Mouse (Mus musculus) embryo, embryonic 10.5 days (tissue): Measurements from ENCODE around the gene Slc5a3.

Experiments
- DNase-seq: peaks from one replicate; pipeline ENCODE4 v3.0.0-alpha.2; 2015; ENCODE audit warnings: low spot score

The Slc5a3 gene

DNA sequence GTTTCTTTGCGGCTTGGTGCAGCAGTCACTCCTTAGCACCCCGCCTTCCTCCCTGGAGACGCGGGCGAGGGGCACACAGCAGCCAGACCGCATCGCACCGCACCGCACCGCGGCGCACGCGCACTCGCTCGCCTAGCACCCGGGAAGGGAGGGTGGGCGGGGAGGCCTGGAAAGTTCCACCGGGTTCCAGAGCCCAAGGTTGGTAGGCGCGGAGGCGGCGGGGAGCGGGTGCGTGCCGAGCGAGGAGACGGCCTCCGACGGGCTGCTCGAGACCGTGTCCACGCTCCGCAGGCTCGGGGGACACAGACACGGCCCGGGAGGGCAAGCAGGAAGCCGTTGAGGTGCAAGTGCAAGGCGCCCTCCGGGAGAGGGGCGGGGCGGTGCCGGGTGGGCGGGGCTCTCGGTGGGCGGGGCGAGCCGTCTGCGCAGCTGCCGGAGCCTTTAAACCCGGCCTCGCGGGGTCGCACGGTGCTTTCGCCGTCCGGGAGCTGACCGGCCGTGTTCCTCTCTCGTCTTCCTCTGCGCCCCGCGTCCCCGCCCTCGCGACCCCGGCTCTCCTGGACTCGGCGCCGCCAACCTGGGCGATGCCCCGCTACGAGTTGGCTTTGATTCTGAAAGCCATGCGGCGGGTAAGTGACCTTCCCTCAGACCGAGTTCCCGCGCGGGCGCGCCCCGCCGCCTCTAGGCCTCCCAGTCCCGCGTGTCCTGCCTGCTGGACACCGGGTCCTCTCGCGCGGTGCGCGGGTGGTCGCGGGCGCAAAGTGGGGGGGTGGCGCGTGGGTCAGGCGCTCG, at the start of gene Slc5a3, which contains the start of the genes Mrps6 and Gm49711:
Gene Slc5a3, plus strand, starts transcription at position 471 of the 792 bp plus-strand sequence.
Gene Mrps6, plus strand, starts transcription at position 419 of the 792 bp plus-strand sequence.
Gene Gm49711, plus strand, starts transcription at position 465 of the 792 bp plus-strand sequence.
- peak; percentile 88 for DNase-seq

DNA sequence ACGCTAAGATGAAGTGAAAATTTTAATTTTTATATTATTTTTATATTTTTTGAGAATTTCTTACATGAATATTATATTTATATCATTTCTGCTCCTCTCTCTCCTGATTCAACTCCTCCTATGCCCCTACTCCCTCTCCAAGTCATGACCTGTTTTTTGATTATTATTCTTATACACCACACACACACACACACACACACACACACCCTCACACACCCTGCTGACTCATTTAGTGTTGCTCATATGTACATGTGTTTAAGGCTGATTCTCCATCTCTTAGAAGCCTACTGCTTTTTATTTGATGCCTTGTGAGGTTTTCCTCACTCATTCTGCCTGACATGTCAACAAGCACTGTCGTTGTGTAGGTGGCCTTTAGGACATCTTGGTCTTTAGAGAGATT, 48.5 kb upstream of the Slc5a3 start:
- DNase-seq = no peak

DNA sequence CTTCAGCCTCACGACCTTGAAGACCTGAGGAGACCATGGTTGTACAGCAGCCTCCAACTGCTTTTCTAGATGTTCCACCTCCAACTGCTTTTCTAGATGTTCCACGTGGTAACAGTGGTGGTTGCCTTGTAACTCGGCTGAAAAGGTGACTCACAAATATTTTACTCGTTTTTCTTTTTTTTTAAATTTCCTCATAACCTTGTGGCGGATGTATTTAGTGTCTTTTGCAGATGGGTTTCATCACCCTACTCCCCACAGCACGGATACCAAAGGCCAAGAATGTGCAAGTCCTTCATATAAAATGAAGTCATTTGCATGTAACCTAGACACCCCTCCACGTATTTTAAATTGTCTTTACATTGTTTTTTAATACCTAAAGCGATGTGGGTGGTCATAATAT, 41.3 kb upstream of the Slc5a3 start:
- DNase-seq = no peak

DNA sequence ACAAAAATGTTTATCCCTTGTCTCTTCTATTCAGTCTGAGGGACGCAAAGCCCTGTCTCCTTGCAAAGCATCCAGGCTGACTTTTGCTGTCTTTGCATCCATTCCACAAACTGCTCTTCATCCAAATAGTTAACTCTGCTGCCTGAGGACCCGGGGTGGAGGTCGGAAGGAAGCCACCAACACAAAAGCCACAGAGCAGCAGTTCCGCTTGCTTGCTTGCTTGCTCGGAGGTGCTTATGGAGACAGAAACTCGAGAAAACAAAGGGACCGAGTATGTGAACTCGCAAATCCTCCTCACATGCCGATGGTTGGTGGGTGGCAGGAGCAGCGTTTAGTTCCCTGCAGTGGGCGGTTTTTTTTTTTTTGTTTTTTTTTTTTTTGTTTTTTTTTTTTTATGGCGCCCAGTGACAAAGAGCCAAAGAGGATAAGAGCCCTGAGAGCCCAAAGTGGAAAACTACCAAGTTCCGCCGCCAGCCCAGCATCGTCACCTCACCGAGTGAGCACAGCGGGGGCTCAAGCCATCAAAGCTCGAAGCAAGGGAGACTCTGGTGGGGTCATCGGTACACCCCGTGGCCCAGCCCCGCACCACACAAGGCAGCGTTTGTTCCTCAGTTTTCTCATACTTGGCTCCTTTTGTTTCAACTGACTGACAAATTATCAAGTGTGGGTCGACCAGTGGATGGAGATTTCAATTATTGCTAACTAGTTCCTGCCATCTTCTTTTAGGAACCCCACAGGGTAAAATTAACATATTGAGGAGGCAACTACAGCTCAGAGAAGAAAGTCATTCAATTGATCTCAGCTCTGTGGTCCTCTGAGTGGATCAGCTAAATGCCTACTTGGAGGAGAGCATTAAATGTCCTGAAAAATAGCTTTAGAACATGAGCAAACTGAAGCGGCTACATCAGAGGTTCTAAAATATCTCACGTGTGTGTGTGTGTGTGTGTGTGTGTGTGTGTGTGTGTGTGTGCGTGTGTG, 38.7 kb upstream of the Slc5a3 start:
- DNase-seq = peak; percentile 65

DNA sequence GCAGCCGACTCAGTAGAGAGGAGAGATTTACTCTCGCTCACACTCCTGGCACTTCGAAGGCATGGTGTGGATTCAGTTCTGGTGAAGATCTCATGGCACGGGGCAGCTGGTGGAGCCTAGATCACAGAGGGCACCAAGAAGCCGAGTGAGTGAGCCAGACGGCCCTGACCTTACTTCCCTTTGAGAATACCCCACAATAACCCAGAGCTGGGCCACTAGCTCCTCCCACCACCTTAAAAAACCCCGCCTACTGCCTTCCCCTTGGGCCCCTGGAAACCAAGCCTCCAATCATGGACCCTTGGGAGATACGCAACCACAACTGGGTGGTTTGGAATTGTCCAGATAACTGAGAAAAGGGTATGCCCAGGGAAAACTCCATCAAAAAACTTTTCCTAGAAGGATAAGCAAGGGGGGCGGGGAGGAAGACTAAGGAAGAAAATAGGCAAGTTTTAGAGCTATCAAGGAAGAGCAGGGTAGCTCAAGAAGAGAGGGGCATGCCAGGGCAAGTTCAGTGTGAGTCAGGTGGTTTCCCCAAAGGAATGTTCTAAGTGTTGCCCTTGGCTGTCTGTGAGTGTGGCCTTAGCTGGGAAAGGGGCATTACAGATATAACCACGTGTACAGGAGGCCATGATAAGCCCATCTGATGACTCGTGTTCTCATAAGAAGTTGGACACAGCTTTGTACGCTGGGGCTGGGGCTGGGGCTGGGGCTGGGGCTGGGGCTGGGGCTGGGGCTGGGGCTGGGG, 36.3 kb upstream of the Slc5a3 start:
- DNase-seq = no peak

DNA sequence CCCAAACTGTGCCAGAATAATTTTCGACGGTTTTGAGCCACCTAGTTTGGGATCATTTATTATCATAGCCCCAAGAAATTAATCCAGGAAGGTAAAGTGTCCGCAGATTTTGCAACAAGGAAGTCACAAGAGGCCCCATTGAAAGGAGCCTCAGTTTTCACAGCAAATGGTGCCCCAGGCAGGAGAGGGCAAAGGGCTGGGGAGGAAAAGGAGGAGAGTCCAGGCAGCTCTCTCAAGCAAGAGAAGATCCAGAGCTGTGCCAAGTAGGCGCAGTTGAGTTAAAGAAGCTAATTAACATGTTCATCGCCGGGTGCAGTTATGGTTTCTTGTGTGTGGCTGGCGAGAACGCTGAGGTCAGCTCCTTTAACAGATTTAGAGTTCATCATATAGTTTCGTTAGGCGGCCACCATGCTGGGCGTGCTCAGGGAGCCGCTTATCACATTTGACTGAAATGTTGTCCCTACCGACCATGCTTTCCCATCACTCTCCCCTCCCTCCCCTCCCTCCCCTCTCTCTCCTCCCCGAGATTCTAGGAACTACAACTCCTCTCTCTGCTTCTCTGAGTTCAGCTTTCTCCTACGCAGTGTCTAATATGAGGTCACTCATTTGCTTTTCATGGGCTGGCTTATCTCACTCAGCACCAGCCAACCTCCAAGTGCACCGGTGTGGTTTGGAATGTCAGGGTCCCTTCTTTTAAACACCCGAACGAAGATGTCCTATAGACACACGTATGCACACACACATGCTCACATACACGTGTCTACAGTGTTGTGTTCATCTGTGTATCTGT, 35.4 kb upstream of the Slc5a3 start:
- DNase-seq = no peak

DNA sequence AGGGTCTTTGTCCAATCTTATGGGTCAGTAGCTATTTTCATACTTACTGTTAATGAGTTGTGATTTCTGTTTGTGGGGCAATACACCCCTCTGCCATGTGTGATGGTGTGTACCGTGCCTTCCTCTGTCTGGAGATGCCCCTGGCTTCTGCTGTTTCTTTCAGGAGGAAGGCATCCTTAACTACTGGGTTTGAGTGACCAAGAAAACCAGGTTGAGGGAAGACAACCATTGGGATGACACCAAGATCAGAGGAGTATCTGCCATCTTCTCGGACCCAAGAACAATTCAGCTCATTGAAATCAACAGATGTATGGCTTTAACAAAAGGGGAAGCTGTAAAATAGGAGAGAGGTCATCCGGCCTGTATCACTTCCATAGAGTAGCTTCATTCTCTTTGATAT, 24.8 kb upstream of the Slc5a3 start:
- DNase-seq = no peak

DNA sequence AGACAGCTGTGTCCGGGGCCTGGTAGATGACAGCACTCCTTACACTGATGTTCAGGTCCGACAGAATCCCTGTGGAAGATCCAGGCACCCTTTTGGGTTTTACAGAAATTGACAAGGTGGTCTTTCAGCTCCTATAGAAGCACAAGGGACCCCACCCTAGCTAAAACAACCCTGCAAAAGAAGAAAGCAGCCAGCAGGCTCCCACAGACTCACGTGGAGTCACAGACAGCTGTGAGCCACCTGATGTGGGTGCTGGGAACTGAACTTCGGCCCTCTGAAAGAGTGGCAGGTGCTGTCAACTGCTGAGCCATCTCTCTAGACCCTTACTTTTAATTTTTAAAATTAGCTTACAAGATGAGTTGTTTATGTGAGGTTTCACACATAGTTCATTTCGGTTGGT, 23.4 kb upstream of the Slc5a3 start:
- no peak for DNase-seq

DNA sequence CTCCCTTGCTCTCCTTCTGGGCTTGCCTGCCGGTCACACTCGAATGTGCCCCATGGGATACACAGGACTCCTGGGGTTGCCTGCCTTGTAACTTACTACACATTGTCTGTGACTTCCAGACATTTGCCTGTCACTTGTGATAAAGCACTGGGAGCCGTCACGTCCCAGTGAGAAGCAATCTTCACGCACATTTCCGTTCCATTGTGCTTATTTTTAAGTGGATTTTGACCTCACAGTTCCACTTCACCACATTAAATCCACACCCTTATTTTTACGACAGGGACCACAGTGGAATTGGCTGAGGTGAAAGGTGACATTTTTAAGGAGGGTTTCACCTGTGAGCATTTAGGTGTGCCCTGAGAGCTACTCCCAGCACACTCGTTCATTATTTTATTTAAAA, 21.4 kb upstream of the Slc5a3 start:
- DNase-seq = no peak

DNA sequence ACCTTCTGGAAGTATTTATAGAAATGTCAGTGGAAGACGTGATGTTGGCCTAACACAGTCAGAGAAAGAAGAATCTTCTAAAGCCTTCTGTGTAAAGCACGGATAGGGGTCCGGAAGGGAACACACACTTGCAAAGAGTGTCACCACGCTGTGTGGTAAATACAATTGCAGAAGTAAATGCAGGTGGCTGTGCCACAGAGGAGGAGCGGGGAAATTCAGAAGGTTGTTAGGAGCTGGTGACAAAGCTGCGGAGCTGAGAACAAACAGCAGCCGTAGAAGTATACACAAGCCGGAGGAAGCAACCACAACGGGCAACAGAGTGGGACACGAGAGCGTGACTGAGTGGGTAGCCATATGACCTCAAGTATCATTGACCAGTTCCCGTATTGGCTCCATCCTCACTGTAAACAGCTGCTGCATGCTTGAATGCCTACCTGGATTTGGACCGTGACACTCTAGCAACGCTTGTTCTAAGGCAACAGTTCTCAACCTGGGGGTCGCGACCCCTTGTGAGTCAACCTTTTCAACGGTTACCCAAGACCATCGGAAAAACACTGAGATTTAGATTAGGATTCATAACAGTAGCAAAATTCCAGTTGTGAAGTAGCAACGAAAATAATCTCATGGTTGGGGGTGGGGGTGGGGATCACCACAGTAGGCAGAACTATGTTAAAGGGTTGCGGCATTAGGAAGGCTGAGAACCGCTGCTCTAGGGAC, 20.1 kb upstream of the Slc5a3 start:
- no peak for DNase-seq

DNA sequence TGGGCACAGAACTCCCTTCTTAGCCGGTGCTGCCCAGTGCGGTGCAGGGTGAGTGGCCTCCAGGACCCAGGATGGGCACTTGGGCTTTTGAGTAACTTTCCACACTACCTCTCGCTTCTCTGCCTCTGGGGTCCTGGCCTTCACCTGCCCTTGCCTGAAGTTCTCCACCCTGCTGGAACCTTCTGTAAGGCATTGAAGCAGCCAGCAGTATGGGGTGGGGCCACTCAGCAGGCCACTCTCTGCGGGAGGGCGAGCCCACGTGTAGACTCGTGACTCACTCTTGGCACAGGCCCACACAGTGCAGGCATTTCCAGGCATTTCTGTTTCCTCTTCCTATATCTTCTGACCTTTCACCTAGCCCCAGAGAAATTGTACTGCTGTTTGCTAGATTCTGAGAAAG, 18.7 kb upstream of the Slc5a3 start:
- DNase-seq = no peak

DNA sequence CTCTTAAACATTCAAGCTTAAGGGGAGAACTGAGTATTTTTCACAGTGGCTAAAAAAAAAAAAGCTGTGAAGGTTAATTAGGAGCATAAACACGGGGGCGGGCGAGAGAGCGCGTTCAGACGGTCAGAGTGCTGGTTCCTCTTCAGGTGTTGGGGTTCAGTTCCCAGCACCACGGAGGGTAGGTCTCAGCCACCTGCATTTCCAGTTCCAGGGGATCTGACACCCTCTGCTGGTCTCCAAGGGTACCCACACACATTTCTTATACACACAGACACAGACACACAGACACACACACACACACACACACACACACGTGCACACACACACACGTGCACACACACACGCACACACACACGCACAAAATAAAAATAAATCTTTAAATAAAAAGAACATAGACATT, 18.2 kb upstream of the Slc5a3 start:
- no peak for DNase-seq

DNA sequence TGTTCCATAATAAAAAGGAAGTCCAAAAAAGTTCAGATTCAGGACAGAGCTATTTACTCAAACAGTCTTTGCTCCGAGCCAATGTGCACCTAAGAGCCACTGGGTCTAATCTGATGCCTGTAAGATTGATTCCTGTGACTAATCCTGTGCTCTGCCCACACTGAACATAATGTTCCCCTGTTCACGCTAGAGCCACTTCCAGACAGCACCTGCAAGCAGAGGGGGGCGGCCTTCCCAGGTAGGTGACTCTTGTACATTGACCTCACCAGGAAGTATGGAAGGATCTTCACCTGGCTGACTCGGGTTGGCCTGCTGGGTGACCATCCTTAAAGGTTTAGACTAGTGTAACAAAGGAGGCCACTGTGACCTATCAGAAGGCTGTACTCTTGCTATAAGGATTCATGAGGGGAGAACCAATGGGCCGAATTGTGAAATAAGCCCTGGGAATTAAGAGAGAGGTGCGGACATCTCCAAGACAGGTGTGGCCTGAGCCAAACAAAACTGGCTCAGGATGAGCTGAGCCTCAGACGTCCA, 6.3 kb upstream of the Slc5a3 start:
- DNase-seq = no peak

DNA sequence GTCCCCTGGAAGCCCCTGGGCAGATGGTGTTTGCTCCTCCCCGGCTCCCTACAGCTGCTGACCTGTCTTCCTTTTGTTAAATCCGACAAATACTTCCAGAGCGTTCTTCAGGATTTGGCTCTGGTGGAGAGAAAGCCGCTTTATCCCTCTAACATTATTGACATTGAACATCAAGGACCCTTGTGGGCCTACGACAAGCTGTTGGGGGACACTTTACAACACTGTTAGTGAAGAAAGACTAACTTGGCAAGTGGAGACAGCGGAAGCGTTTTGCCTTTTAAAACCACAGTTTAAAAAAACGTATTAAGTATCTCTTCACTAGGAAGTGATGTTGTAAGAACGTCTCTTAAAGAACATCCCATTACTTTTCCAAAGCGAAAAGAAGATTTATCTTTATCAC, 5.6 kb upstream of the Slc5a3 start:
- no peak for DNase-seq

DNA sequence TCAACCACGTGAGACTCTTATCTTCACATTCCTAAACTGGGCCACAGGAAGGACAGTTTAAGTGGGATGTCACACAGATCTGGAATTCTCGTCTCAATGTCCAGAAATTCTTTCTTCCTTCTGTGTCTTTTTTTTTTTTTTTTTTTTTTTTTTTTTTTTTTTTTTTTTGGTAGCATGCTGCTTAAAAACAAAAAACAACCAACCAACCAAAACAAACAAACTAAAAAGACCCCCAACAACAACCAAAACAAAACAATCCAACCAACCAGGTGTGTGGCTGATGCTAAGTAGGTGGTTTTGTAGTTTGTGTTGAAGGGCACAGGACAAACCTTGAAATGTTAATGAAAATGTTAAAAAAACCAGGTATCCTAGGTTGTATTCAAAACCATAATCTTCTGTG, 1.4 kb upstream of the Slc5a3 start:
- DNase-seq = no peak

DNA sequence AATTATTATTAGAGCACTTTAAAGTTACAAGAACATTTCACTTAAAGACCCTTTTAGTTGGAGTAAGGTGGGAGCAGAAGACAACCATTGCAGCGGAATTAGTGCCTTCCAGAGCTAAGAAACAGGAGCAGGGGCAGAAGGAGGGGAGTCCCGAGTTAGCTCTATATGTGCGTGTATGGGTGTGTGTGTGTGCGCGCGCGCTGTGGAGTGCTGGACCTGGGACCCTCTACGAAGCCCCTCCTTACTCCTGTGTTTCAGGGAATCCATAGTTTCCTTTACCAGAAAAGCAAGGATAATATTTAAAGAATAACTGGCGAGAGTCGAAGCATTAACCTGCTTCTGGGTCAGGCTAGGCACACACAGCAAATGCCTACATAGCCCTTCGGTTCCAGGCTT, 668 bp upstream of the Slc5a3 start:
- peak; percentile 45 for DNase-seq

DNA sequence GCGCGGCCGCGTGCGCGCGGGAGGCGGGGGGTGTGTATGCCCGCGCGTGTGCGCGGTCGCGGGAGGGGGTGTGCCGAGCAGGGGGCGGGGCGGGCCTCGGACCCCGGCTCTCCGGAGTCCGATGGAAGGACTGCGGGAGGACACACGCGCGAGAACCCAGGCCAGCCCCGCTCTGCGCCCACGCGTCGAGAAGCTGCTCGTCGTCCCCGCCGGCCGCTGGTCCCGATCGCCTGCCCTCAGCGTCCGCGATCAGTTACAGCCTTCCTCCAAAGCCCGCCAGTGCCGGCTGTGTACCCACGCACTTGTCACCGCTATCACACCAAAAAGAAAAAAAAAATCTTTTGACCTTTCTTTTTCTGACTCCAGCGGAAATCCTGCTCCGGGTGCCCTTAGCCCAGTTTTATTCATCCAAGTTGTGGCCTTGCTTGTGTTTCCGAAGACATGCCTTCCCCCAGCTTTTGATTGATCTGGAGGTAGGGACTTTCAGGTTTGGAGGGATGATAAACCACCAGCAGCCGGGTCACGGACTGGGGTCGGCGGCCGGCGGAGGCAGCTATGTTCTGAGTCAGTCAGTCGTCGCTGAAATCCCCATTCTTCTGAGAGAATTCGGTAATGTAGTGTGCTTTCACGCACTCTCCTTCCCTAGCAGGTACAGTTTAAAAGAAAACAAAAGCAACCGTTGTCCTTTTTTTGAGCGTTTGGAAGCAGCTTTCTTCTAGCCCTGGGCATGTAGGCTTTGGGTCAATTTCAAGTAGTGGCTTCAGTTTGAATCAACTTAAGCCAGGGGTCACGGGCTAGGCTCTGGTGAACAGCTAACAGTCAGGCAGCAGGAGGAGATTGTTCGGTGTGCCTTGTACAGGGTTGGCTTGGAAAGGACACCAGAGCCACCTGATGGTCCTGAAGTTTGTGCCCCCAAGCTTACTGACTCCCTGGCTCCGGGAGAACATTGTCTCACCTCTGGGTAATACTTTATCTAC, 810 bp downstream of the Slc5a3 start:
- DNase-seq = peak; percentile 57

DNA sequence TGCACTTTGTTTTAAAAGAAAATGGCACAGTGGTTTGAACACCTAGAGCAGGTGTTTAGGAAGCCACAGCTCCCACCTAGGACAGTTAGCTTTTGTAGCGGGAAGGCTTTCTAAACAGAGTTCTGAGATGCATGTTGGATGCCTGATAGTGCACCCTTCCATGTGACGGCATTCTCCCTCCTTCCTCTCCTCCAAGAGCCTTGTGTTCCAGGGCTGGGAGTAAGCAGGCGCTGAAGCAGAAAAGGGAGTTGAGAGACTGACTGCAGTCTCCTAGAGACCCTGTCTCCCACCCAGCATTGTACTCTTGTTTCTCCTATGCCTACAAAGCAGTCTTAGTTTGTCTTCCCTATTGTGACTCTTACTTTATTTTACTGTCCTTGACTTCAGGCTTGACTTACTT, 2.1 kb downstream of the Slc5a3 start:
- DNase-seq = no peak

DNA sequence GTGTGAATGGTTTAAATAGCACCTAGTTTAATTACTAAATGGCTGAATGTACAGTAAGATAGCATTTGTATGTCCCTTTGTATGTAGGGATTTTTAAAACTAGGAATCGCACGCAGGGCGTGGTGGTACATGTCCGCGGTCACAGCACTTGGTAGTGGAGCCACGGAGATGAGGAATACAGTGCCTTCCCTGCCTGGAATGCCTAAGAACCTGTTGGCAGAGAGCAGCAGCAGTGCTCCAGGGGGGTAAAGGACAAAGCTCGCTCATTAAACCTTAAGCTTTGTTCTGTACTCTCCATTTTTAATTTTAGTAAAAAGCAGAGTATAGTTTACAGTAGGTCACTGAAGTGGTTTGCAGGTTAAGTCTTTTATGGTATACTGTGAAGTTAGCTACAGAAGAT, 3.5 kb downstream of the Slc5a3 start:
- DNase-seq = no peak
